Mouse (Mus musculus) ovary, adult 18-20 months (tissue): ENCODE data around the gene Cnnm4.

Experiments
- DNase-seq: peaks from one replicate; pipeline ENCODE4 v3.0.0; 2022; ENCODE audit warnings: low spot score, mixed read lengths

Gene Cnnm4

GRCm38 (mm10) chr1:36542925-36543324 lies 71.5 kb downstream of the Cnnm4 start:
- DNase-seq: no peak

- DNase-seq: no peak
Observed at GRCm38 (mm10) chr1:36545382-36545781, 74.0 kb downstream of the Cnnm4 start.

- DNase-seq: no peak
Observed at GRCm38 (mm10) chr1:36545845-36546600, 74.6 kb downstream of the Cnnm4 start.

GRCm38 (mm10) chr1:36546888-36547471 lies 75.6 kb downstream of the Cnnm4 start, which contains the start of gene Ankrd39:
Ankrd39 (minus strand) TSS chr1:36547445.
- DNase-seq: peak; percentile 97

- peak; percentile 60 for DNase-seq
Observed at GRCm38 (mm10) chr1:36547981-36548598, 76.7 kb downstream of the Cnnm4 start.

- DNase-seq: no peak
Observed at GRCm38 (mm10) chr1:36548771-36549170, 77.4 kb downstream of the Cnnm4 start.

- DNase-seq: no peak
Observed at GRCm38 (mm10) chr1:36549491-36549890, 78.1 kb downstream of the Cnnm4 start.

- DNase-seq: no peak
Observed at GRCm38 (mm10) chr1:36550075-36550863, 78.8 kb downstream of the Cnnm4 start.

- no peak for DNase-seq
Observed at GRCm38 (mm10) chr1:36551904-36552303, 80.5 kb downstream of the Cnnm4 start.

- no peak for DNase-seq
Observed at GRCm38 (mm10) chr1:36552506-36552905, 81.1 kb downstream of the Cnnm4 start.

GRCm38 (mm10) chr1:36554633-36555399 lies 83.4 kb downstream of the Cnnm4 start:
- no peak for DNase-seq

GRCm38 (mm10) chr1:36555798-36556395 lies 84.5 kb downstream of the Cnnm4 start:
- DNase-seq: no peak

- peak; percentile 86 for DNase-seq
Observed at GRCm38 (mm10) chr1:36556553-36557456, 85.4 kb downstream of the Cnnm4 start.

GRCm38 (mm10) chr1:36557457-36558011 lies 86.1 kb downstream of the Cnnm4 start:
- peak; percentile 82 for DNase-seq
